Mouse (Mus musculus) mouse trophoblast stem cell (cell line): ENCODE measurements around the gene Rbl2.

Experiments
- in situ Hi-C, 2 experiments: fragments of 300-500 bp; cut with MseI, MboI; formaldehyde crosslinking; loops; 2 replicates in 1 of 2; 3 replicates in 1 of 2; pipeline ENCODE4 v1.15.1; 2025

The Rbl2 gene

GRCm38 (mm10) chr8:91106271-91106670 is 36.4 kb downstream of the Rbl2 start:
- in situ Hi-C loops = no loop called here

DNA sequence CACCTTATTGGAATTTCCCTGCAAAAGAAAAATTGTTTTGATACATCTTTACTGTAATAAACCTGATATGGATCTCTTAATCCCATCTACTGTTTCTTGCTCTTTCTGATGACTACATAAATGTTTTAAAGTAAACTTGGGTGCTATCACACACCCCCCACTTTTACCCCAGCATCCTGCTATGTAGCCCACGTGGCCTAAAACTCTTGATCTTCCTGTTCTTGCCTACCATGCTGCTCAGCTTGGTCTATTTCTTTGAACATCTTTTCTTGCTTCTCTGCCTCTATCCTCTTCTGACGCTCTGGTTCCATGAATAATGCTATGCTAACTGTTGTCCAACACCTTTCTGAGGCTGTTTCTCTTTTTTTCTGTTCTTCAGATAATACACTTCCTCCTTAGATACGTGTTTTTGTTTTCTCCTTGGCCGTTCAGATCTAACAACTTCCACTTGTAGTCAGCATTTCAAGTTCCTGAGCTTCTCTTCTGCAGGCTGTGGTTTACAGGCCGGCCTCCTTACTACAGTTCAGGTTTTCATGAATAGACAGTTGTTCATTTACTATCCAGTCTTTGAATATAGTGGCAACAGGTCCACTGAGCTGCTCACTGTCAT is 42.1 kb downstream of the Rbl2 start:
- in situ Hi-C loops = no loop called here

DNA sequence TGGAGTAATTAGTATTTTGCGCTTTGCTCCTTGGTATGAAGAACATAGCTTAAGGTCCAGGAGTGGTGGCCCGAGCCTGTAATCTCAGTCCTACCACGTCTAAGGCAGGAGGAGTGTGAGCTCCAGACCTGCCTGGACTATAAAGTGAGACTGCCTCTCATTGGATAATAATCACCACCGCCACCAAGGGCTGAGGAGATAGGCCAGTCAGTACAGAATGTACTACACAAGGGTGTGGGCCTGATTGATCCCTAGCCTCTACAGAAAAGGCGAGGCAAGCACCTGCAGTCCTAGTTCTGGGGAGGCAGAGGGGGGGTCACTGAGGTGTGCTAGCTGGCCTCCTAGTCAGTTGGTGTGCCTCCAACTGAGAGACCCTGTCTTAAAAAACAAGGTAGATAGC is 44.6 kb downstream of the Rbl2 start:
- in situ Hi-C loops = no loop called here

DNA sequence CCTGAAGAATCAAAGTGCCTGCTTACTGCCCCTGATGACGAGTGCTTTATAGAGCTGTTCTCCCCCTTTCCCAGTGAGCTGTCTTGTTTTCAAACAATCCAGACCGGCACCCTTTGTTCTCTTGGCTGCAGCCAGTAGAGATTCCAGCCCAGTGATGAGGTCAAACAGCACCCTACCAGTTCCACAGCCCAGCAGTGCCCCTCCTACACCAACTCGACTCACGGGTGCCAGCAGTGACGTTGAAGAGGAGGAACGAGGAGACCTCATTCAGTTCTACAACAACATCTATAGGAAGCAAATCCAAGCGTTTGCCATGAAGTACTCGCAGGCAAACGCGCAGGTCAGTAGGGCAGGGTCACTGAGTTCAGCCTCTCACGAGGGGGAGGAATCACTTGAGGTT is 45.1 kb downstream of the Rbl2 start:
- in situ Hi-C loops = no loop called here

GRCm38 (mm10) chr8:91117537-91117936 is 47.7 kb downstream of the Rbl2 start:
- in situ Hi-C loops = no loop called here

- in situ Hi-C loops = no loop called here
These were observed 48.3 kb downstream of the Rbl2 start for GRCm38 (mm10) chr8:91118131-91118530.

GRCm38 (mm10) chr8:91124315-91124714 is 54.5 kb downstream of the Rbl2 start:
- in situ Hi-C loops = no loop called here

DNA sequence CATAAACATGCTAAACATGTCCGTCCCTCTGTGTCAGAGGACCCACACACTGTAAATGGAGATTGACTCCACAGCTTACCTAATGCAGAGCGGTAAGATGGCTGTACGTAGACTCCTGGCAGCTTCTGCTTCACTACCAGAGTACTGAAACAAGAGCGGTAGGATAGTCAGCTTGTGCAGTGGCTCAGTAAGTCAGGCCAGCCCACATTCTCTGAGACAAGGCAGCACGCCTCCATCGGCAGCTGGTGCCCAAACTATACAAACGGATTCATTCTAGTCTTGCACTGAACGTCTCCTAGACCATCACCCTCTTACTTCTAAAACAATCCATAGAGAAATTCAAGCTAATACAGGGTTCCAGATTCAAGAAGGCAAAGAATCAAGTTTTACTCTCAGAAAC is 56.9 kb downstream of the Rbl2 start:
- in situ Hi-C loops = no loop called here

DNA sequence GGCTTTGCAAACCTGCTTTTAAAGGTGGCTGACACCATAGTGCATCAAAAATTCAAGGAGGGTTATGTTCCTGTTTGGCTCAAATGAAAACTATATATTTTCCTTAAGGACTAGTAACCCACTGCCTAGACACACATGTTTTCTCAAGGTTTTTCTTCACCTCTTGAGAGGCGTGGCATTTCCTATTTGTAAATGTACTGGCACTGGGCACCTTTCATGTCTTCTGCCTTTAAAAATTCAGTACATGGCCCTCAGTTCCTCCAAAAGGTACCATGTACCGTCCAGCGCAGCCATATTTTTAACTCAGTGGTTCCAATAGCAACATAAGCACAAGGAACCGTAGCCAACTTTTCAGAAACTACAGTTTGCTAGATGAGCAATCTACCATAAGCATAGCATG is 62.9 kb downstream of the Rbl2 start:
- in situ Hi-C loops = no loop called here

DNA sequence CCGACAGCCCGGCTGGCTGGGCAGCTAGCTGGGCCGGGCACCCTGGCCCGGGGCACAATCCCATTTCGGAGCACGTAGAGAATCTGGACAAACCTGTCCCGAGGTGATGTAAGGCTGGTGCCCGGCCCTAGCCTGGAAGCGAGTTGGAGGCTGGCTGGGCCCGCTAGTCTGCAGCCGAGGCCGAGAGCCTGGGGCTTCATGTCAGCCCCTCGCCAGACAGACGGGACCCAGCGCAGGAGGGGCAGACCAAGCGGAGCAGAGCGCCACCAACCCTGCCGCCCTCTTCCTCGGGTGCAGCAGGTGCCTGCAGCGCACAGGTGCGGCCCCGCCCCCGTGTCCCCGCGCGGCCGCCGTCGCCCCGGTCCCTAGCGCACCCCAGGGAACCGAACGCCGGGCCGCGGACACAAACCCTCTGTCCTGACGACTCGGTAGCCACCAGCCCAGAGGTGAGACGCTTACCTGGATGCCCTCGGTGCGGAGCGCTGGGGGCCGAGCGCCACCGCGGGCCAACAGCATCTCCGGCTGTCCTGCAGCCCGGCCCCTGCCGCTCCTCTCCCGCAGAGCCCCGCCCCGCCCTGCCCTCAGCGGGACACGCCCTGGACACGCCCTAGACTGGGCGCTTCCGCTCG is 63.7 kb downstream of the Rbl2 start:
- in situ Hi-C loops = no loop called here

DNA sequence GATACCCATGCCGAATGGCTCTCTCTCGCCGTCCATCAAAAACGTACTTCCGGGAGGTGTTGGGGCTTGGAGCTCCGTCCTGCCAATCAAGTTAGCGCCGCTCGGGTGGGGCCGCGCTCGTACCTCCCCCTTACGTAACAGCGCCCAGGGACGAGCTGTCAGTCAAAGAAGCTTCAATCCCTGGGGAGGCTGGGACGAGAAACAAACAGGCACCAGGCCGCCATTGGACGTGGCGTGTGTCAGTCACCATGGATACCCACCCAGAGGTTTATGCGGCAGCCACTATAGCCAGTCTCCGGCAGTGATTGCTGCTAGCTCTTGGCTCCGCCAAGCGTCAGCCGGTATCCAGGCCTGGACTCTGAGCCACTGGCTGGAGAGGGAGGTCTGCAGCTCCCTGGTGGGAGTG is 64.2 kb downstream of the Rbl2 start:
- in situ Hi-C loops = no loop called here

GRCm38 (mm10) chr8:91134659-91135058 is 64.8 kb downstream of the Rbl2 start:
- in situ Hi-C loops = no loop called here

DNA sequence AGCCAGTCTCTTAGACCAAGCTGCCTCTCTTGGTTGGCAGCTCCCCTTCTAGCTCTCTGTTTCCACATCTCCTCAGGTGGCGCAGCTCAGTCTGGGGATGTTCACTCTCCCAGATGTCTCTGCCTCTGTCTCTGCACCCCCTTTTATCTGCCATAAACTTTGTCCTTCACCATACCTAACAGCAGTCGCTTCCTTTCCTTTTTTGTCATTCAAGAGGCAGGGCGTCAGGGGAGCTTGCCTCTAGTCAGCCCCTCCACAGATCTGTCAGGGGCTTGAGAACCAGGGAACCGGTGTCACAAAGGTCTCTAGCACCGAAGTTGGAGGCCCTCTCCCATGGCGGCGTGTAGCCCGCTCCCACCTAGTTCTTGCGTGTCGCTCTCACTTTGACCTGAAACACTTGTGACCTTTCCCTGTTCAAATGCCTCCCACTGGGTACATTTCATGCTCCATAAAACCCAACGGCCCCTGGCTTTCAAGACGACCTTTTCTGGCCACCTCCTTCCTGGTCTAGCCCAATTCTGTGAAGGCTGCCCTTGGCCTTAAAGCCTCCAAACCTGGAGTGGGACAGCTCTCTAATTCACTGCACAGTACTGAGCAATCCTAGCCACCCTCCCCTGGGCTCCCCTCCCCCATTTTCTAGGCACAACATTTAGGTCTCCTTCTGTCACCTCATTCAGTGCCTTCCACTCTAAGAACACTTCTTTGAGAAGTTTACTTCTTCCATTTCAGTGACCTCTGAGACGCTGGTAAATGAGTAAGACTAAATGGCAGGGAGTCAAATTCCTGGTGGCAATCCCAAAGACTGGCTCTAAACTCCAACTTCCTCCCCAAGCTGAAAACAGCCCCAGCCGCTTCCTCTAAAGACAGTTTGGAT is 65.7 kb downstream of the Rbl2 start:
- in situ Hi-C loops = no loop called here

DNA sequence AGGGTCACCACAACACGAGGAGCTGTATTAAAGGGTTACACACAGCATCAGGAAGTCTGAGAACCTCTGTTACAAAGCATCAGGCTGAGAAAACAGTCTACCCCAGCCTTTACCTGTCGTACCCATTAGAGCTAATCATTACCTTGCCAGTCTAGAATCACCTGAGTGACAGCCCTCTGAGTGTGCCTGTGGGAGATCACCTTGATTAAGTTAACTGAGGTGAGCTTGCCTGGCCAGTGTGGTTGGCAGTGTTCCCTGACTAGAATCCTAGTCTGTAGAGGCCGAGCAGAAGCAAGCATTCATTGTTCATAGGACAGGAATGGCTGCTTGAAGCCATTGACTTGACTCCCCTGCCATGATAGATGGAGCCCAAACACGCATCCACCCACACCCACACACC is 71.0 kb downstream of the Rbl2 start:
- in situ Hi-C loops = no loop called here

GRCm38 (mm10) chr8:91147715-91148114 is 77.9 kb downstream of the Rbl2 start:
- in situ Hi-C loops = no loop called here

DNA sequence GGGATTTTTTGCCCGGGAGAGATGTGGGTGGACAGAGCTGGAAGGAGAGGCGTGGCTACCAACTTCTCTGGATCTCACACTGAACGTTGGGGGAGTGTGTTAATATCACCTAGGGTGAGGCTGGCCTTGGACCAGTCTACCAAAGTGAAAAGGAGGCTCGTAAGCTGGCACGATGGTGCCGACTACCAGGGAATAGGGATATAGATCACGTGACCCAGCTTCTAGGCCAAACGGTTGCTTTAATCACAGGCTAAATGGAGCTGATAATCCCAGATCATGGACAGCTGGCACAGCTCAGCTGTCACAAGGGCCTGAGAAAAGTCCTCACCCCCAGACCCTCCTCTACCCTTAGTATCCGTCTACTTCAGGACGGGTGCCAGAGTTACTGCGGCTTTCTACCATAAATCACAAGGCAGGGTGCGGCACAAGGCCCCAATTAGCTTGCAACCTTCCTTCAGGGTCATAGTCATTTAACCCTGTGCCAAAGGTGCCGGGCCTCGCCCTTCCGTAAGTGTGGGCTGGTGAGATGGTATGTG is 78.9 kb downstream of the Rbl2 start:
- in situ Hi-C loops = no loop called here

GRCm38 (mm10) chr8:91149298-91149697 is 79.4 kb downstream of the Rbl2 start:
- in situ Hi-C loops = no loop called here

DNA sequence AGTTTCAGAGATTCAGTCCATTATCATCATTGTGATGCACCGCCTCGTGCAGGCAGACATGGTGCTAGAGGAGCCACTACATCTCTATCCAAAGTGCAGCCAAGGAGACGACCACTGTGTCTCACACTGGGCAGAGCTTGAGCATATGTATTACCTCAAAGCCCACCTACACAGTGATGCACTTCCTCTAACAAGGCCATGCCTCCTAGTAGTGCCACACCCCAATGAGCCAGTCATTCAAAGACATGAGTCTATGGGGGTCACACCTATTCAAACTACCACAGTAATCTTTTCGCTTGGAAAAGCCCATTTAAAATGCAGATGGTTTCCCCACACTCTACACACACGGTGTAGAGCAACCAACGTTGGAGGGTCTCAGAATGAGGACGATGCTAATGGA is 81.7 kb downstream of the Rbl2 start:
- in situ Hi-C loops = no loop called here

- in situ Hi-C loops = no loop called here
These were observed 84.0 kb downstream of the Rbl2 start for GRCm38 (mm10) chr8:91153831-91154230.

GRCm38 (mm10) chr8:91154564-91154963 is 84.7 kb downstream of the Rbl2 start:
- in situ Hi-C loops = no loop called here

DNA sequence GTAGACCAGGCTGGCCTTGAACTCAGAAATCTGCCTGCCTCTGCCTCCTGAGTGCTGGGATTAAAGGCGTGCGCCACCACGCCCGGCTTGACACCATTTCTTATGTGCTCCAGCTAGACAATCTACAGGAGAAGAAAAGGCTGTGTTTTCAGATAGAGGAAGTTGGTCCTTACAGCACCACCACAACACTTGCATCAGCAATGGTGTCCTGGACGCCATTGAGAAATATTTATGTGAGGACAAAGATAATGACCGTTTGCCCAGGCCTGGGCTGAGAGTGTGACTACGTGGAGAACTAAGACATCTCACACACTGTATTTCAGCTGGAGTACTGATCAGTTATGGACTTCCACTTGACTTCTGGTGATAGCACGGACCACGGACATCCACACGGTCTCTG is 88.8 kb downstream of the Rbl2 start:
- in situ Hi-C loops = no loop called here

- in situ Hi-C loops = no loop called here
These were observed 90.3 kb downstream of the Rbl2 start for GRCm38 (mm10) chr8:91159959-91160800.
